Mouse (Mus musculus) thymus, adult 2 months (tissue): ENCODE results near the gene Gemin5.

Experiments used
- CTCF ChIP-seq: fragments of 200-500 bp; IDR thresholded peaks from 2 replicates; pipeline ENCODE4 v1.5.1; 2012; ENCODE audit warnings: mild to moderate bottlenecking, control low read depth, low read length, moderate library complexity, borderline replicate concordance; ENCODE audit not compliant: control insufficient read depth, poor library complexity, insufficient read depth; ENCODE audit errors: extremely low read depth
- POLR2A ChIP-seq: fragments of 200-500 bp; IDR thresholded peaks from 2 replicates; pipeline ENCODE4 v1.6.1; 2012; ENCODE audit warnings: mild to moderate bottlenecking, low read length, control low read depth, moderate library complexity; ENCODE audit not compliant: control insufficient read depth, poor library complexity, insufficient read depth; ENCODE audit errors: extremely low read depth

DNA sequence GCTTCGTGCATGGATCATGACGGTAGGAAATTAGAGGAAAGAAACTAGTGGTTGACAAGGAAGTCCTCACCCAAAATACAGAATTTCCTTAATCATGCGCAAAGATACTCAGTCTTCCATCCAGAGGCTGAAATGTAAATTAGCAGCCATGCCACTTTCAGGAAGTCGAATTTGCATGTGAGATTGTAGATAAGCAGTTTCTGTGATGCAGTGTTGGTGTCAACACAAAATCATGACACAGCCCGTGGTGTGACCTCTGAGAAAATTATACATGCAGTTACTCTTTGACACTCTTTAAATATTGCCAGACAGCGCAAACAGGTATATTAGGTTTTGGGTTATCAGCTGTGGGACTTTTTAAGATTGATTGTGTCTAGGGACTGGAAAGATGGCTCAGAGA is 21.3 kb upstream of the Gemin5 start:
- TF ChIP-seq CTCF (no peak), POLR2A (no peak)
